Mouse (Mus musculus) neural tube, embryonic 13.5 days (tissue): ENCODE measurements at regions not wholly inside any gene's neighbourhood (a gene's known extent, or its start where the extent isn't known, plus 50 kb on each side); places are given as distances from the start of the nearest gene placed in this dataset.

ENCODE experiments used
- ATAC-seq: fragments of 200-750 bp; cut with Nextera tagmentation; 2 replicates; pipeline ENCODE4 v1.8.0; 2017; ENCODE audit warnings: low read depth, mild to moderate bottlenecking, moderate TSS enrichment, moderate library complexity
- H3K27ac ChIP-seq: fragments of 300-500 bp; sonication (generic); replicated peaks from 2 replicates; pipeline ENCODE4 v1.5.1; 2015; ENCODE audit warnings: moderate library complexity, mild to moderate bottlenecking, inconsistent platforms
- H3K27me3 ChIP-seq: fragments of 300-500 bp; sonication (generic); 2 replicates; pipeline ENCODE4 v1.6.1; 2015; ENCODE audit warnings: mild to moderate bottlenecking, inconsistent platforms
- H3K36me3 ChIP-seq: fragments of 300-500 bp; sonication (generic); 2 replicates; pipeline ENCODE4 v1.6.1; 2015; ENCODE audit warnings: mild to moderate bottlenecking, inconsistent platforms
- H3K4me1 ChIP-seq: fragments of 300-500 bp; sonication (generic); replicated peaks from 2 replicates; pipeline ENCODE4 v1.6.1; 2015; ENCODE audit warnings: inconsistent platforms
- H3K4me2 ChIP-seq: fragments of 300-500 bp; sonication (generic); 2 replicates; pipeline ENCODE4 v1.6.1; 2015; ENCODE audit warnings: inconsistent platforms, mild to moderate bottlenecking, moderate library complexity
- H3K4me3 ChIP-seq: fragments of 300-500 bp; sonication (generic); 2 replicates; pipeline ENCODE4 v1.5.1; 2015; ENCODE audit warnings: mild to moderate bottlenecking, inconsistent platforms
- H3K9ac ChIP-seq: fragments of 300-500 bp; sonication (generic); 2 replicates; pipeline ENCODE4 v1.6.1; 2015; ENCODE audit warnings: moderate library complexity, mild to moderate bottlenecking, inconsistent platforms
- H3K9me3 ChIP-seq: fragments of 300-500 bp; sonication (generic); 2 replicates; pipeline ENCODE4 v1.6.1; 2016; ENCODE audit warnings: inconsistent platforms
- WGBS: fragments of 180-500 bp; shearing (Covaris S2); methylation state at CpG from one replicate; pipeline ENCODE4 v1.1.7; 2015; 5-methylcytosine and 5-hydroxymethylcytosine counted together

GRCm38 (mm10) chr5:18177810-18178209 lies 182.3 kb downstream of the Gnai1 start:
- H3K4me2 ChIP-seq: no peak overlapping the region
- no peaks in the 10 kb centered on the region for H3K36me3 ChIP-seq
- no peak overlapping the region for H3K27ac ChIP-seq
- H3K27me3 ChIP-seq: no peaks in the 10 kb centered on the region
- H3K4me3 ChIP-seq: no peak overlapping the region
- no peaks in the 10 kb centered on the region for H3K9me3 ChIP-seq
- WGBS: 86% methylated on average over 3 of the region's 3 CpGs
- no peak overlapping the region for H3K9ac ChIP-seq
- ATAC-seq: no peak
- H3K4me1 ChIP-seq: no peaks in the 10 kb centered on the region

GRCm38 (mm10) chr5:18211395-18212057 lies 148.6 kb downstream of the Gnai1 start:
- Histone ChIP-seq H3K36me3 (no peaks in the 10 kb centered on the region), H3K4me1 (no peaks in the 10 kb centered on the region), H3K9ac (no peak overlapping the region), H3K4me3 (no peak overlapping the region), H3K27ac (no peak overlapping the region), H3K4me2 (no peak overlapping the region), H3K9me3 (no peaks in the 10 kb centered on the region), H3K27me3 (no peaks in the 10 kb centered on the region)
- no peak for ATAC-seq
- WGBS: 85% methylated on average over 4 of the region's 4 CpGs
